Mouse (Mus musculus): Measurements from ENCODE around the gene Ppp2r5b.

Gene Ppp2r5b

DNA sequence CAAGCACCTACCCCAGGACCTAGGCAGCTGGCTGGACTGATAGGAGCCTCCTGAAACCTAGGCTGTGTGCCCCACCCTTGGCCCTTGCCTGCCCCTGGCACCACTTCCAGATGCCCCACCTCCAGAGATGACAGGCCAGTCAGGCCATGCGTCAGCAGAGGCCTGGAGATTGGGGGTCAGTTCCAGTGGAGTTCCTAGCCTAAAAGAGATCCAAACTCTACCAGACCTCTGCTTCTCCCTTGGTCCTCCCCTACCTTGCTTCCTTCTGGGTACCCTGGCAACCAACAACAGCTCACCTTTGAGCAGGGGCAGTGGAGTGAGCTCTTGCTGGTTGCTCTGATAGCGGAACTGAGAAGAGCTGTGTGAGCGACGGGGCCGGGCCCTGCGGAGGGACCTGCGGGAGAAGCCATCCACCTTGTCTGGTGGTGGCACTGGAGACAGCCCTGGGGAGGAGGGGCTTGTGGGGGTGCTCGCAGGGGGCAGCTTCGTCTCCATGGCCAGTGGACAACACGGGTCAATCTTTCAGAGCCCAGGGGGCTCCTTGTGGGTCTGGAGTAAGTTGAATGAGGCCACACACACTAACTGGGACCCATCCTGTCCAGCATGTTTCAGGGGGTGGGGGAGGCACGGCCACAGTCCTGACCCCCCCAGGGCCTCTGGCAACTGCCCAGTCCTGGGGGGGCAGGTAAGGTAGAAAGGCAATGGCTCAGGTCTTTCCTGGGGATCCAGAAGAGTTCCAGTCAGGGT lies 1.2 kb downstream of the Ppp2r5b start:
- no peak for DNase-seq (ENCODE audit: extremely low spot score)

DNA sequence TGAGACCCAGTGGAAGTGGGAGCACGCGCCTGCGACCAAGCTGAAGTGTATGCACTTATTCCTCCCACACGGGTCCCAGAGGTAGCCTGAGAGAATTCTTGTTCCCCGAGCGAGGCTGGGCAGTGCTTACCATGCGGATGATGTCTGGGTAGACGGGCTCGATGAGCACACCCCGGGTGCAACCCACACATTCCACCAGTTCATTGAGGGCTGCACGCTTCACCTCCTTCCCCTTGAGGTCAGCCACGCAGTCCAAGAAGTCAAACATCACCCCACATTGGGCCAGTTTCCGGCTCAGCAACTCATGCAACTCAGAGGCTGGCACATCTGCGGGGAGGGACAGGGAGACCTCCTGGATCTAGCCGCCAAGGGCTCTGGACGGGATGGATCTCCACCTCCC lies 2.0 kb downstream of the Ppp2r5b start:
- no peak for DNase-seq (ENCODE audit: extremely low spot score)

DNA sequence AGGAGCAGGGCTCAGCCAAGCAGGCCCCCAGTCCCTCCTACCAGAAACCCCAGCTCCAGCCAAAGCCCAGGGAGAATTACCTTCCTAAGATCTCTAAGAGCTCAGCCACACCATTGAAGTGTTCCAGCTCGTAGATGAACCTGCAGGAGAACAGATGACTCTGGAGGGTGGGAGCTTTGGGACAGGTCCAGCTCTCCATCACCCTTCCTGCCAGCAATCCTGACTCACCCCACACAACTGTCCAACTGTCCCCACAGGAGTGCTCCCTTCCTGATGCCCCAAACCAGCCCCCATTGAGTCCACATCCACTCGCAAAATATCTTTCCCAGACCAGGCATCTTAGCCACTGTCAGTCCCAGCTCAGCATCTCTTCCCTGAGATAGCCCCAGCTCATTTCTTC lies 4.6 kb downstream of the Ppp2r5b start:
- no peak for DNase-seq (ENCODE audit: extremely low spot score)

DNA sequence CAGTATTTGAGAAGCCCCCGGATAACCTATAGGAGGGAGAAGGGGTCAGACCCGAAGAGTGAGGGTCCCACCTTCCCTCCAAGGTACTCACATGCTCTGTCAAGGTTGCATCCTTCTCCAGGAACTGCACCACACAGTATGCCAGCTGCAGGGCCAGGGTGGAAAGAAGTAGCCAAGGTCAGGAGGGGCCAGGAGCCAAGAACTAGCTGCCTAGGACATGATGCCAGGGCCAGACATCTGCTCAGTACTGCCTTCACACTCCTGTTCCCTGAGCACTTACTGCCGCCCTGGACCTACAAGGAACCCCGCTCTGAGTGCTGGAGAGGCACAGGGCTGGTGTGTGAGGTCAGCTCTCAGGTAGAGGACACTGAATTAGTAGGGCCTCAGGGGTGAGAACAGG lies 5.3 kb downstream of the Ppp2r5b start:
- DNase-seq (ENCODE audit: extremely low spot score): no peak

DNA sequence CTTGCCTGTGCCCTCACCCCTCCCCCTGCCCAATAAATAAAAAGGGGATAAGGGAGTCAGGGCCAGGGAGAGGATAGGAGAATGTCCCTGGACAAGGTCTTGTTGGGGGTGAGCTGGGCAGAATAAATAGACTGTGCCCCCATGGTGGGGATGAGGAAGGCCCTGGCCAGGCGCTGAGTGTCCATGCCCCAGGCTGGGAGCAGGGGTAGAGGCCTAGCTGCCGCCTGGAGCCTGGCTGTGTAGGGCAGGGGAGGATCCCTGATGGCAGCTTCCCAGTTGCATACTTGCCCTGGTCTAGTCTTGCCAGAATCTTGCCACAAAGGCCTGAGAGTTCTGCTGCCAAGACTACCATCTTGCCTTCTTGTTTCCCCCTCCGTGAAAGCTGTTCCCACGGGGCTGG lies 7.8 kb downstream of the Ppp2r5b start:
- no peak for DNase-seq (ENCODE audit: extremely low spot score)

DNA sequence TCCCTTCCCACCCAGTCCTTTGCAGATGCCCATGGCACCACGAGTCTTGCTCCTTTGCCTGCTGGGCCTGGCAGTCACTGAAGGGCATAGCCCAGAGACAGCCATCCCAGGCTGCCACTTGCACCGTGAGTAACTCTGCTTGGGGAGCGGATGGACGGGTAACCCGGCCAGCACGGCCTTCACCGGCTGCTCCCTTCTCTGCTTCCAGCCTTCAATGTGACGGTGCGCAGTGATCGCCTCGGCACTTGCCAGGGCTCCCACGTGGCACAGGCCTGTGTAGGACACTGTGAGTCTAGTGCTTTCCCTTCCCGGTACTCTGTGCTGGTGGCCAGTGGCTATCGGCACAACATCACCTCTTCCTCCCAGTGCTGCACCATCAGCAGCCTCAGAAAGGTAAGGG lies 8.9 kb downstream of the Ppp2r5b start:
- DNase-seq (ENCODE audit: extremely low spot score): no peak

DNA sequence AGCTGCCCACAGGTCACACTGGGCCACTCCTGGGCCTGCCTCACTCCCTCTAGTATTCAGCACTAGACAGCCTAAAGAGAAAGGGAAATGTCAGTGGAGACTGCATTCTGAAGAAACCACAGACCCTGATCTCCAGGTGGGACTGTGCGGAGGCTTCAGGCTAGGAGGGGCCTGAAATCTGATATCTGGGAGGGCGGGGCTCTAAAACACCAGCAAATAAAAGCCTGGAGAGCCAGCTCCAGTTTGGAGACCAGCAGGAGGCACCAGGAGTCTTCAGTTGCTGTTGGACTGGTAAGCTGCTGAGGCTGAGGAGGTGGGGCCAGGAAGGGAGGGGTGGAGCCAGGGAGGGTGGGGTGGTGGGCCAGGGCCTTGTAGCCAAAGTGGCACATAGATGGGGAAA lies 9.5 kb downstream of the Ppp2r5b start, which contains the start of gene Gpha2:
TSS of gene Gpha2 (plus strand) at position 246 of the 400 bp plus-strand sequence.
- peak; percentile 45 for DNase-seq (ENCODE audit: extremely low spot score)

DNA sequence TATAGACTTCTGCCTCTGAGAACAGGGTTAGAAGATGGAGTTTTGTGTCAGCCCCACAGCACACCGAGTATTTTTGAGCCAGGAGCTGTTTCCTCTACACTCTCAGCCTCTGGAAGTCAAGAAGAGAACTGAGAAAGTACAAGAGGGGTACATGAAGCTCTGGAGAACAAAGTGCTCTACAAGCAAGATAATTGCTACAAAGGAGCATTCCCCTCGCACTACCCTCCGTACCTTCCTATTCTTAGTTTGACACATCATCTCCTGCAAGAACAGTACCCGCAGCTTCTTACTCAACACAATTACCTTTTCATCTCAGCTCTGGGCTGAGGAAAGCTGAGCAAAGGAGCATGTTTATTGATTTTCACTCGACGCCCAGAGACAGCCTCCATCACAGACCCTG lies 17.1 kb downstream of the Ppp2r5b start:
- DNase-seq (ENCODE audit: extremely low spot score): no peak

DNA sequence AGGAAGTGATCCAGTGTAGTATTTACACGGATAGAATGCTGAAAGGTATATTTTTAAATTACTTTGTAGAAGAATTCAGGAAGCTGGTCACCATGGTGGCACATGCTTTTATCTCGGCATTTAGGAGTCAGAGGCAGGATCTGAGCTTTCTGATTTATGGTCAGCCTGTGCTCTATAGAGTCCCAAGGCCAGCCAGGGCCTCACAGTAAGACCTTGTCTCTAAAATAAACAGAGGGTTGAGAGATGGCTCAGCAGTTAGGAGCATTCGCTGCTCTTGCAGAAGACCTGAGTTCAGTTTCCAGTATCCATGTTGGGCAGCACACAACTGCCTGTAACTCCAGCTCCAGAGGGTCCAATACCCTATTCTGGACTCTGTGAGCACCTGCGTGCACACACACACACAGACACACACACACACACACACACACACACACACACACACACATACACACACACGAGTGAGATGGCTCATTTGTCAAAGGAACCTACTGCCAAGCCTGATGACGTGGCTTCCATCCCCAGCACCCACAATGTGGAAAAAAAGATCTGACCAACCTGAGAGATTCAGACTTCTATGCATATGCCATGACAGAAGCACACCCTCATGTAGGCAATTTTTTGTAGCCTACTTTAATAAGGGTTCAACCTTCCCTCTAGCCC lies 19.5 kb downstream of the Ppp2r5b start:
- DNase-seq (ENCODE audit: extremely low spot score): no peak

DNA sequence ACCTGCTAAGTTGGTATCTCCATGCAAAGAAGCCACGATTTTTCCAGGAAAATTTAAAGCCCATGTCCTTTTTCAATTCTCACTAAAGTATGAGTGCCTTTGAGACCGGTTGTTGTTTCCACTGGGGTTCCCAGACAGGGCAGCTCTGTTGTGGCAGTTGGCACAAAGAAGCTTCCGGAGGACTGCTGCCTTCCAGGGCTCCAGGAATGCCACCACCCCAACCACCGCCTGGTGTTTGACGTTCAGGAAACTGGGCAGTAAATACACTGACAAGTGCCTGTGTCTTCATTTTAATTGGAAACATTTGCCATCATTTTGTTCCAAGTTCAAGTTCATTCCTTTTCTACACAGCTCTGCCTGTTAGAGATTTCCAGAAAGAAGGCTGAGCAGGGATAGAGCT lies 29.0 kb downstream of the Ppp2r5b start:
- no peak for DNase-seq (ENCODE audit: extremely low spot score)

DNA sequence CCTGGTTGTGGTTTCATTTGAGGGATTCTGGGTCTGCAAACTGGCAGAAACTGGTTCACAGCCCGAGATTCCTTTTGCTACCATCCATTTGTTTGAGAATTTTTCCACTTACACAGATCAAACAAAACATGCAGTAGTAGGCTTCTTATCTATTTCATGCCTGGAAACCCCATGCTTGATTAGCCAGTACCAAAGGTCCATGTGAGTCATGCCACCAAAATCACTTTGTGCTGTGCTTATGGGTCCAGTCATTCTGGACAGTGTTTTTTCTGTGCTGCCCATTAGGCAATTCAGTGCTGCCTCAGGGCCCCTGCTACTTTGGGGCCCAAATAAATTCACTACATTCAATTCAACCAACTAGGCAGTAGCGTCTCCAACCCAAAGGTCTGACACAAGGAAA lies 31.4 kb downstream of the Ppp2r5b start:
- DNase-seq (ENCODE audit: extremely low spot score): no peak

DNA sequence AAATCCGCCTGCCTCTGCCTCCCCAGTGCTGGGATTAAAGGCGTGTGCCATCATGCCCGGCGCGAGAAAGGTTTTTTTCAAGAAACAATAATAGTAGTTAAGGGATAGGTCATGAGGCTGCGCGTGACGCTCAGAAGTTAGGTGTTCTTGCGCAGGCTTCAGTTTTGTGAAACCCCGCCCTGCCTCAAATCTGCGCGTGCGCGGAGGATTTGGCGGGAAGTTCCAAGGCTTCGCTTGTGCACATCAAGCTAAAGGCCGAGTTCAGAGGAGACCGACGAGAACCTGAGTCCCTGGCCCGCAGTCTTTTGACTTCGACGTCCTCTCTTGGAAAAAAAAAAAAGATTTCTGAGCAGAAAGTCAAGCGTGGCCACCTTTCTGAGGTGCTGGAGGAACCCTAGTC lies 51.5 kb downstream of the Ppp2r5b start, which contains the start of gene Majin:
TSS of gene Majin (plus strand) at position 258 of the 400 bp plus-strand sequence.
- no peak for DNase-seq (ENCODE audit: extremely low spot score)

DNA sequence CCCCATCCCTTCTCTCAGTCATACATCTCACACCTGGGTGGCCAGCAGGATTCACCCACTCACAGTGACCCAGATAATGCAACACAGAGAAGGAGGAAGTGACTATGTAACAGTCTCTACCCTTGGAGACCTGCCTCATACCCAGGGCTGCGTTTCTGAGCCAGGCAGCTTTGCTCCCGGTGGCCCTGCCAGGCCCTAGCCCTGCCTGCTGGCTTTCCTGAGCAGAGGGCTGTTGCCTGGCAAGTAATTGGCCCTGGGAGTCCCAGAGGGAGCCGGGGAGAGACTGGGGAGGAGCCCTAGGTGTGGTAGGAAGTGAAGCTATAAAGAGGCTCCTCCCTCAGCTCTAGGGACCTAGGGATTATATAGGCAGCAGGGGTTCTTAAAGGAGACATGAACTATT lies 53.1 kb downstream of the Ppp2r5b start:
- no peak for DNase-seq (ENCODE audit: extremely low spot score)

DNA sequence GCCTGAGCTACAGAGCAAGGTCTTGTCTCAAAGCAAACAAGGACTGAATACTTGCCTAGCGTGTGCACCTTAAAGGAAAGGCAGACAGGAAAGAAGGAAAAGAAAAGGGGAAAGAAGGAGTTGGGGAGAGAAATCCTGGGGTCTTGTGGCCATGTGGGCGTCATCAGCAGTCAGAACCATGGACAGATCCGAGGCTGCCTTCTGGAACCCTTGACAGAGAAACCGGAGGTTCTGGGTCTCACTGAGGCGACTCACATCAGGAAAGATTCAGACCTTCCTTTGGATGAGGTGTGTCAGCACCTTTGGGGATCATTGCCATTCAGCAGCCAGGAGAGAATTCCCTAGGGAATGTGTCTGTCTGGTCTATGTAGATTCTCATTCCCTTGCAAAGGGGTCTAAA lies 54.0 kb downstream of the Ppp2r5b start:
- DNase-seq (ENCODE audit: extremely low spot score): peak; percentile 34

DNA sequence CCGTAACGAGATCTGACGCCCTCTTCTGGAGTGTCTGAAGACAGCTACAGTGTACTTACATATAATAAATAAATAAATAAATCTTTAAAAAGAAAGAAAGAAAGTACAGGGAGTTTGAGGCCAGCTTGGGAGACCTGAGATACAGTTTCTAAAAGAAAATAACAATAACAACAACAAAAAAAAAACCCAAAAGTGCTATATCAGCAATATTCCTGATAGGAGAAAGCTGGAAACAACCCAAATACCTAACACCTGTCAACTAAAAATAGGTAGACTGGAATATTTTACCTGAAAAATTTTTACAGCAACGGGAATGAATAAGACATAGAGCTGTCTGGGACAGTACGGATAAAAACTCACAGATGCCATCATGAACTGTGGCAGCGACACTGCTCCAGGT lies 56.9 kb downstream of the Ppp2r5b start:
- DNase-seq (ENCODE audit: extremely low spot score): no peak

Measured in embryo, embryonic 9.5 days (tissue).